Mouse (Mus musculus) skeletal muscle tissue, adult 2 months (tissue): ENCODE results near the gene Rpl13.
"Not testable (repeated sequence)": the region's sequence is repeated elsewhere in the genome, so short reads cannot be mapped to it uniquely, and the experiment has no call there.

ENCODE experiments used
- DNase-seq: peaks from one replicate; pipeline ENCODE4 v3.0.0-alpha.2; 2012; ENCODE audit warnings: low read depth, low spot score

The Rpl13 gene

GRCm38 (mm10) chr8:123101735-123102685 is at the start of gene Rpl13:
Gene Rpl13, plus strand, starts transcription at chr8:123102350.
- peak; percentile 94 for DNase-seq

GRCm38 (mm10) chr8:123062721-123063120 is 39.4 kb upstream of the Rpl13 start, which contains the start of gene Spg7:
Gene Spg7, plus strand, starts transcription at chr8:123062942.
- DNase-seq = no peak

GRCm38 (mm10) chr8:123064072-123064471 is 38.1 kb upstream of the Rpl13 start:
- DNase-seq = no peak

- peak; percentile 25 for DNase-seq
Measured at GRCm38 (mm10) chr8:123064809-123065213, 37.3 kb upstream of the Rpl13 start.

GRCm38 (mm10) chr8:123065214-123066100 is 36.7 kb upstream of the Rpl13 start:
- peak; percentile 98 for DNase-seq

GRCm38 (mm10) chr8:123066101-123066683 is 36.0 kb upstream of the Rpl13 start:
- DNase-seq = no peak

- no peak for DNase-seq
Measured at GRCm38 (mm10) chr8:123071176-123071575, 31.0 kb upstream of the Rpl13 start.

GRCm38 (mm10) chr8:123077213-123077612 is 24.9 kb upstream of the Rpl13 start:
- DNase-seq = no peak

GRCm38 (mm10) chr8:123082993-123083392 is 19.2 kb upstream of the Rpl13 start:
- DNase-seq = no peak

- DNase-seq = no peak
Measured at GRCm38 (mm10) chr8:123083610-123084009, 18.5 kb upstream of the Rpl13 start.

- no peak for DNase-seq
Measured at GRCm38 (mm10) chr8:123087289-123087688, 14.9 kb upstream of the Rpl13 start.

GRCm38 (mm10) chr8:123097216-123097615 is 4.9 kb upstream of the Rpl13 start:
- DNase-seq = no peak

GRCm38 (mm10) chr8:123097786-123098584 is 4.2 kb upstream of the Rpl13 start:
- no peak for DNase-seq

- no peak for DNase-seq
Measured at GRCm38 (mm10) chr8:123100288-123100687, 1.9 kb upstream of the Rpl13 start.

- no peak for DNase-seq
Measured at GRCm38 (mm10) chr8:123101244-123101643, 906 bp upstream of the Rpl13 start.

- not testable (repeated sequence) for DNase-seq
Measured at GRCm38 (mm10) chr8:123102855-123103254, 705 bp downstream of the Rpl13 start.

- DNase-seq = no peak
Measured at GRCm38 (mm10) chr8:123103285-123103684, 1.1 kb downstream of the Rpl13 start.

GRCm38 (mm10) chr8:123104046-123104767 is 2.1 kb downstream of the Rpl13 start:
- DNase-seq = no peak

GRCm38 (mm10) chr8:123105553-123106326 is 3.6 kb downstream of the Rpl13 start:
- no peak for DNase-seq
